Mouse (Mus musculus) lung, embryonic 14.5 days (tissue): ENCODE measurements around the gene Dio1. TPM values are rescaled to one million over a fixed set of nuclear protein-coding genes. Genes with fewer than 3 reads are reported as not detected.

ENCODE experiments used
- ATAC-seq: fragments of 200-750 bp; cut with Nextera tagmentation; 2 replicates; pipeline ENCODE4 v1.8.0; 2017; ENCODE audit warnings: mild to moderate bottlenecking, moderate TSS enrichment, moderate library complexity; ENCODE audit not compliant: insufficient read depth
- DNase-seq: peaks from one replicate; pipeline ENCODE4 v3.0.0-alpha.2; 2015
- H3K27ac ChIP-seq: fragments of 300-500 bp; sonication (generic); 2 replicates; pipeline ENCODE4 v1.5.1; 2014; ENCODE audit warnings: low read depth, mild to moderate bottlenecking, moderate library complexity
- H3K27me3 ChIP-seq: fragments of 300-500 bp; sonication (generic); 2 replicates; pipeline ENCODE4 v1.6.1; 2014; ENCODE audit warnings: low read length, control low read depth; ENCODE audit not compliant: insufficient read depth
- H3K36me3 ChIP-seq: fragments of 300-500 bp; sonication (generic); 2 replicates; pipeline ENCODE4 v1.6.1; 2014; ENCODE audit warnings: control low read depth; ENCODE audit not compliant: insufficient read depth
- H3K4me1 ChIP-seq: fragments of 300-500 bp; sonication (generic); 2 replicates; pipeline ENCODE4 v1.6.1; 2014; ENCODE audit warnings: antibody characterized with exemption, control low read depth; ENCODE audit not compliant: insufficient read depth
- H3K4me2 ChIP-seq: fragments of 300-500 bp; sonication (generic); 2 replicates; pipeline ENCODE4 v1.6.1; 2014; ENCODE audit warnings: mild to moderate bottlenecking
- H3K4me3 ChIP-seq: fragments of 300-500 bp; sonication (generic); 2 replicates; pipeline ENCODE4 v1.5.1; 2014; ENCODE audit warnings: low read depth, low read length
- H3K9ac ChIP-seq: fragments of 300-500 bp; sonication (generic); 2 replicates; pipeline ENCODE4 v1.6.1; 2014
- H3K9me3 ChIP-seq: fragments of 300-500 bp; sonication (generic); 2 replicates; pipeline ENCODE4 v1.6.1; 2016; ENCODE audit warnings: low read depth, low read length, control low read depth
- CTCF ChIP-seq: IDR thresholded peaks from 2 replicates; pipeline ENCODE4 v1.5.1; 2016; ENCODE audit warnings: antibody characterized with exemption, low read depth
- WGBS: fragments of 180-500 bp; shearing (Covaris S2); extraction: QIAGEN DNeasy Blood & Tissue Kit; methylation state at CpG from one replicate; pipeline ENCODE4 v1.1.7; 2014; 5-methylcytosine and 5-hydroxymethylcytosine counted together
- polyA plus RNA-seq: library from polyadenylated mRNA; unstranded; fragments of >200 nt; fragmentation: Nextera tagmentation; extraction: Ambion mirVana; gene quantifications from 2 replicates; pipeline ENCODE4 v1.2.1, GENCODE M21; 2014

The Dio1 gene
- polyA plus RNA-seq, 1 experiment from 2014 or later = not detected

- no peak for ATAC-seq
- no peak overlapping the region for H3K4me3 ChIP-seq
- H3K9ac ChIP-seq = no peak overlapping the region
- no peaks in the 10 kb centered on the region for H3K4me1 ChIP-seq
- DNase-seq = no peak
- no peaks in the 10 kb centered on the region for H3K36me3 ChIP-seq
- no peak for TF ChIP-seq CTCF
- H3K27me3 ChIP-seq = no peaks in the 10 kb centered on the region
- H3K27ac ChIP-seq = no peak overlapping the region
- 71% methylated on average over 2 of the region's 2 CpGs for WGBS
- no peak overlapping the region for H3K4me2 ChIP-seq
- no peaks in the 10 kb centered on the region for H3K9me3 ChIP-seq
Observed at GRCm38 (mm10) chr4:107287517-107287916, 19.5 kb downstream of the Dio1 start.

GRCm38 (mm10) chr4:107286386-107286785 is 20.6 kb downstream of the Dio1 start:
- WGBS = 91% methylated on average over 8 of the region's 8 CpGs
- TF ChIP-seq CTCF = no peak
- ATAC-seq (no peak), DNase-seq (no peak)
- H3K9ac ChIP-seq = no peak overlapping the region
- no peaks in the 10 kb centered on the region for H3K27me3 ChIP-seq
- no peaks in the 10 kb centered on the region for H3K36me3 ChIP-seq
- no peaks in the 10 kb centered on the region for H3K9me3 ChIP-seq
- no peaks in the 10 kb centered on the region for H3K4me1 ChIP-seq
- H3K4me3 ChIP-seq = no peak overlapping the region
- H3K4me2 ChIP-seq = no peak overlapping the region
- no peak overlapping the region for H3K27ac ChIP-seq

DNA sequence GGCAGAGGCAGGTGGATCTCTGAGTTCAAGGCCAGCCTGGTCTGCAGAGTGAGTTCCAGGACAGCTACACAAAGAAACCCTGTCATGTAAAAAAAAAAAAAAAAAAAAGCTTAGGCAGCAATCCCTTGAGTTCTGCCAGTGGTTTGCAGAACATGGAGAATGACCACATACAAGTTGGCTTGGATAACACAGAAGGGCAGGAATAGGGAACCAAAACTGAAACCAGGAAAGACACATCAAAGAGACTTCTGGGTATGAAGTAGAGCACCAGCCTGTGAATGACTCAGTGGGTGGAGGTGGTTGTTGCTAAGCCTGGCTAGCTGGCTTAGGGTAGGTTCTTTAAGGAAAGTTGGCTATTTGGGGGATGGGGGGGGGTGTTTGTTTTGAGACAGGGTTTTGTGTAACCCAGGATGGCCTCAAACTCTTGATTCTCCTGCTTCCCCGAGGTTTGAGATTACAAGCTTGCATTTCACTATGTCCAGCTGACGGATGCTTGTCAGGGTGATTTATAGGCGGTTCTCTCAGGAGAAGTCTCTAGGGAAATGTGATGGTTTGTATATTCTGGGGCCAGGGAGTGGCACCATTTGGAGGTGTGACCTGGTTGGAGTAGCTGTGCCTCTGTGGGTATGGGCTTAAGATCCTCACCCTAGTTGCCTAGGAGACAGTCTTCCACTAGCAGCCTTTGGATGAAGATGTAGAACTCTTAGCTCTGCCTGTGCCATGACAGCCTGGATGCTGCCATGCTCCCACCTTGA is 21.3 kb downstream of the Dio1 start:
- 43% methylated on average over 3 of the region's 3 CpGs for WGBS
- Histone ChIP-seq H3K36me3 (no peaks in the 10 kb centered on the region), H3K9me3 (no peaks in the 10 kb centered on the region), H3K4me2 (no peak overlapping the region), H3K9ac (no peak overlapping the region), H3K4me3 (no peak overlapping the region), H3K27ac (no peak overlapping the region), H3K4me1 (no peaks in the 10 kb centered on the region), H3K27me3 (no peaks in the 10 kb centered on the region)
- DNase-seq (no peak), ATAC-seq (no peak)
- no peak for TF ChIP-seq CTCF

GRCm38 (mm10) chr4:107280843-107281475 is 26.0 kb downstream of the Dio1 start:
- ATAC-seq (no peak), DNase-seq (no peak)
- Histone ChIP-seq H3K27me3 (no peaks in the 10 kb centered on the region), H3K4me2 (no peak overlapping the region), H3K9me3 (no peaks in the 10 kb centered on the region), H3K9ac (no peak overlapping the region), H3K36me3 (0 out of 2 replicates have a peak, but pooled peaks cover 3% of the 10 kb centered on the region), H3K4me1 (no peaks in the 10 kb centered on the region), H3K4me3 (no peak overlapping the region), H3K27ac (no peak overlapping the region)
- 77% methylated on average over 7 of the region's 7 CpGs for WGBS
- no peak for TF ChIP-seq CTCF

DNA sequence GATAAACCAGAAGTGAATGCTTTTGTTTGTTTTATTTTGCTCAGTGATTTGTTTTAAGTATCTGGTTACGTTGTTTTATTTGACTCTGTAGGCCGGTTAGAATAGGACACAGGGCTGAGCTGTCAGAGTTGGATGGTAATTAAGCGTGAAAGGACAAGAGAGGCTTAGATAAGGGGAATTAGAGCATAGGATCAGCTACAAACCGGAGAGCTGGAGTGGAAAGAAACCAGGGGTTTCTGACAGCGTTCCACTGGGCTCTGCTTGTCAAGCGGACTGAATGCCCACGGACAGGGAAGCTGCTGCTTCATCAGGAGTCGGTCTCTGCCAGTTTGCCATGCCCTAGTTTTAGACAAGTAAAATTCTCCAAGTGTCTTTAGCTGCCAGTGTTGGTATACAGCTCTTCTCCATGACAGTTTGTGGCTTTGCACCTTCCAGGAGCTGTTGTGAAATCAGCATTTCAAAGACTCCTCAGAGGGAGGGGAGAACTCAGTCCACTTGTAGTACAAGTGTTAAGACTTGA is 28.7 kb downstream of the Dio1 start:
- Histone ChIP-seq H3K4me1 (no peaks in the 10 kb centered on the region), H3K9ac (no peak overlapping the region), H3K36me3 (peaks cover 6% of the 10 kb centered on the region; the same call in 1 of the 2 replicates), H3K9me3 (no peaks in the 10 kb centered on the region), H3K4me2 (no peak overlapping the region), H3K27me3 (no peaks in the 10 kb centered on the region), H3K4me3 (no peak overlapping the region), H3K27ac (no peak overlapping the region)
- no peak for DNase-seq
- ATAC-seq = no peak
- TF ChIP-seq CTCF = no peak
- WGBS = 20% methylated on average over 8 of the region's 8 CpGs

DNA sequence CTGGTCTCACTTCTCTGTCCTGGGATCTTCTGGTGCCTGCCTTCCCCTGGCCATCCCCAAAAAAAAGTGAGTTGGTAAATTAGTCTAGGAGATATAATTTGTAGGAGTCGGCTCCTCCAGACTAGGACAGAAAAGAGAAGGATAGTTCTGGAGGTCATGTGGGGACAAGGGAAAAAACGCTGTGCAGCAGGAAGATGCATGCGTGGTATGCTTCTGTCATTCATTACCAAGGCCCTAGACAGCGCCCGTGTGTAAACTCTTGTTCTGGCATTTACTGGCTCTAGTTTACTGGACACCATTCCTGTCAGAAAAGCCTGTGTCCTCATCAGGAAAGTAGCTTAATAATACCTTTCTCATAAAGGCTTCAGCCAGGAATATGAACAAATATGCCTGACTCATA is 32.5 kb downstream of the Dio1 start:
- 69% methylated on average over 5 of the region's 5 CpGs for WGBS
- Histone ChIP-seq H3K9ac (no peak overlapping the region), H3K9me3 (no peaks in the 10 kb centered on the region), H3K4me1 (no peaks in the 10 kb centered on the region), H3K27me3 (no peaks in the 10 kb centered on the region), H3K4me2 (no peak overlapping the region), H3K4me3 (no peak overlapping the region), H3K36me3 (peaks cover 4% of the 10 kb centered on the region; the same call in 1 of the 2 replicates), H3K27ac (no peak overlapping the region)
- DNase-seq (no peak), ATAC-seq (no peak)
- TF ChIP-seq CTCF = no peak

DNA sequence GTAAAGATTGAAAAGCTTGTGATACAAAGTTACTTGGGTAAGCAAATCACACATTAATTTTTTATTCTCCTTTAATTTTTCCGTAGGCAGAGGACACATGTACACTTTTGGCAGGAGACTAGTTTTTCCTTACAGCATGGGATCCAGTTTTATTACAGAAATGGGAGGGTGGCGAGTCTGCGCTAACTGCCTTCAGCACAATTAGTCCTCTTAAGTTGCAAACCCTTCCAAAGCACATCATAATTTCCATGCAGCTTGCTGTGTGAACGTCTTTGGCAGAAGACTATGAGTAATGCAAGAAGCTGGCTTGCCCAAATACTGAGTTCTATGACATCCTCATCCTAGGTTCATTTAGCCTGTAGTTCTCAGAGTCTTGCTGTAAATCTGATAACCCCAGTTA is 33.3 kb downstream of the Dio1 start:
- no peaks in the 10 kb centered on the region for H3K27me3 ChIP-seq
- TF ChIP-seq CTCF = no peak
- H3K9ac ChIP-seq = no peak overlapping the region
- no peaks in the 10 kb centered on the region for H3K9me3 ChIP-seq
- WGBS = 75% methylated on average over 4 of the region's 4 CpGs
- no peak for ATAC-seq
- no peaks in the 10 kb centered on the region for H3K4me1 ChIP-seq
- DNase-seq = no peak
- peaks cover 4% of the 10 kb centered on the region; the same call in 1 of the 2 replicates for H3K36me3 ChIP-seq
- no peak overlapping the region for H3K27ac ChIP-seq
- H3K4me2 ChIP-seq = no peak overlapping the region
- H3K4me3 ChIP-seq = no peak overlapping the region
